Mouse (Mus musculus) cerebellum, adult 2 months (tissue): Measurements from ENCODE around the gene Ncor1. TPM values are rescaled to one million over a fixed set of nuclear protein-coding genes. Genes with fewer than 3 reads are reported as not detected.

Experiments used
- DNase-seq, 2 experiments: peaks; one replicate each; pipeline ENCODE4 v3.0.0; 2021
- H3K27ac ChIP-seq: fragments of 200-500 bp; 2 replicates; pipeline ENCODE4 v1.5.1; 2012; ENCODE audit warnings: low read length, control low read depth, inconsistent platforms; ENCODE audit not compliant: insufficient read depth
- H3K27me3 ChIP-seq: fragments of 200-500 bp; 2 replicates; pipeline ENCODE4 v1.6.1; 2012; ENCODE audit warnings: inconsistent platforms, mild to moderate bottlenecking, low read length, moderate library complexity; ENCODE audit not compliant: control insufficient read depth, insufficient read depth
- H3K4me1 ChIP-seq: fragments of 200-500 bp; 2 replicates; pipeline ENCODE4 v1.6.1; 2011; ENCODE audit warnings: low read length; ENCODE audit not compliant: control insufficient read depth, insufficient read depth
- H3K4me3 ChIP-seq: fragments of 200-500 bp; replicated peaks from 2 replicates; pipeline ENCODE3; 2011; ENCODE audit warnings: mild to moderate bottlenecking, low read depth, low read length, control low read depth; ENCODE audit not compliant: insufficient read depth
- CTCF ChIP-seq: fragments of 200-500 bp; IDR thresholded peaks from 2 replicates; pipeline ENCODE4 v1.5.1; 2011; ENCODE audit warnings: low read depth, mild to moderate bottlenecking, control low read depth, low read length, moderate library complexity, borderline replicate concordance; ENCODE audit not compliant: insufficient read depth
- POLR2A ChIP-seq: fragments of 200-500 bp; IDR thresholded peaks from 2 replicates; pipeline ENCODE4 v1.6.1; 2011; ENCODE audit warnings: low read length, control low read depth, borderline replicate concordance; ENCODE audit not compliant: insufficient read depth
- WGBS: fragments of 180-500 bp; shearing (Covaris S2); methylation state at CpG from one replicate; pipeline ENCODE4 v1.1.7; 2018; 5-methylcytosine and 5-hydroxymethylcytosine counted together
- polyA plus RNA-seq: library from polyadenylated mRNA; depleted of rRNA; stranded (reverse); fragments of >200 nt; gene quantifications from 2 replicates; pipeline ENCODE4 v1.2.3, GENCODE M21; 2012

Ncor1 gene
- polyA plus RNA-seq, 1 experiment: 132 TPM

- WGBS: 58% methylated on average over 2 of the region's 2 CpGs
- H3K27ac ChIP-seq: no peak overlapping the region
- peak; percentile 31 to 77 for DNase-seq
- TF ChIP-seq POLR2A (no peak), CTCF (no peak)
- peaks cover 5% of the 10 kb centered on the region; the same call in 1 of the 2 replicates for H3K4me1 ChIP-seq
- H3K27me3 ChIP-seq: no peaks in the 10 kb centered on the region
- H3K4me3 ChIP-seq: no peak overlapping the region
These were observed 86.6 kb downstream of the Ncor1 start for GRCm38 (mm10) chr11:62371776-62372175.

- Histone ChIP-seq H3K27me3 (no peaks in the 10 kb centered on the region), H3K4me3 (no peak overlapping the region), H3K27ac (no peak overlapping the region), H3K4me1 (peaks cover 5% of the 10 kb centered on the region; the same call in 1 of the 2 replicates)
- TF ChIP-seq CTCF: no peak
- no peak for TF ChIP-seq POLR2A
- DNase-seq: no peak
These were observed 88.4 kb downstream of the Ncor1 start for GRCm38 (mm10) chr11:62369924-62370323.

GRCm38 (mm10) chr11:62366879-62367278, 91.5 kb downstream of the Ncor1 start:
- no peak overlapping the region for H3K4me3 ChIP-seq
- peaks cover 3% of the 10 kb centered on the region; the same call in 1 of the 2 replicates for H3K4me1 ChIP-seq
- DNase-seq: no peak
- 92% methylated on average over 6 of the region's 6 CpGs for WGBS
- no peak overlapping the region for H3K27ac ChIP-seq
- TF ChIP-seq CTCF (no peak), POLR2A (no peak)
- H3K27me3 ChIP-seq: no peaks in the 10 kb centered on the region

GRCm38 (mm10) chr11:62355216-62355615, 103.1 kb downstream of the Ncor1 start:
- Histone ChIP-seq H3K4me1 (peaks cover 2% of the 10 kb centered on the region; the same call in 1 of the 2 replicates), H3K27me3 (no peaks in the 10 kb centered on the region), H3K27ac (no peak overlapping the region), H3K4me3 (no peak overlapping the region)
- 96% methylated on average over 2 of the region's 2 CpGs for WGBS
- TF ChIP-seq POLR2A: no peak
- TF ChIP-seq CTCF: no peak
- DNase-seq: no peak

- TF ChIP-seq CTCF (no peak), POLR2A (no peak)
- no peaks in the 10 kb centered on the region for H3K4me1 ChIP-seq
- H3K27me3 ChIP-seq: no peaks in the 10 kb centered on the region
- 91% methylated on average over 4 of the region's 4 CpGs for WGBS
- H3K27ac ChIP-seq: no peak overlapping the region
- DNase-seq: no peak
- H3K4me3 ChIP-seq: no peak overlapping the region
These were observed 106.4 kb downstream of the Ncor1 start for GRCm38 (mm10) chr11:62351948-62352347.

- Histone ChIP-seq H3K4me3 (no peak overlapping the region), H3K27me3 (no peaks in the 10 kb centered on the region), H3K4me1 (no peaks in the 10 kb centered on the region), H3K27ac (no peak overlapping the region)
- WGBS: 94% methylated on average over 13 of the region's 13 CpGs
- no peak for TF ChIP-seq POLR2A
- no peak for TF ChIP-seq CTCF
- no peak for DNase-seq
These were observed 115.3 kb downstream of the Ncor1 start for GRCm38 (mm10) chr11:62343002-62343401.

- 78% methylated on average over 4 of the region's 4 CpGs for WGBS
- H3K27ac ChIP-seq: no peak overlapping the region
- no peaks in the 10 kb centered on the region for H3K27me3 ChIP-seq
- no peaks in the 10 kb centered on the region for H3K4me1 ChIP-seq
- no peak overlapping the region for H3K4me3 ChIP-seq
- TF ChIP-seq CTCF: no peak
- no peak for TF ChIP-seq POLR2A
- DNase-seq: no peak
These were observed 126.1 kb downstream of the Ncor1 start for GRCm38 (mm10) chr11:62332228-62332627.

GRCm38 (mm10) chr11:62331141-62331540, 127.2 kb downstream of the Ncor1 start:
- Histone ChIP-seq H3K4me3 (no peak overlapping the region), H3K27ac (no peak overlapping the region), H3K27me3 (no peaks in the 10 kb centered on the region), H3K4me1 (no peaks in the 10 kb centered on the region)
- WGBS: 64% methylated on average over 5 of the region's 5 CpGs
- TF ChIP-seq POLR2A (no peak), CTCF (no peak)
- peak; percentile 22 to 27 for DNase-seq
